Comparison of ENCODE assay signal across 8 mouse cellular contexts in the genomic region with DNA sequence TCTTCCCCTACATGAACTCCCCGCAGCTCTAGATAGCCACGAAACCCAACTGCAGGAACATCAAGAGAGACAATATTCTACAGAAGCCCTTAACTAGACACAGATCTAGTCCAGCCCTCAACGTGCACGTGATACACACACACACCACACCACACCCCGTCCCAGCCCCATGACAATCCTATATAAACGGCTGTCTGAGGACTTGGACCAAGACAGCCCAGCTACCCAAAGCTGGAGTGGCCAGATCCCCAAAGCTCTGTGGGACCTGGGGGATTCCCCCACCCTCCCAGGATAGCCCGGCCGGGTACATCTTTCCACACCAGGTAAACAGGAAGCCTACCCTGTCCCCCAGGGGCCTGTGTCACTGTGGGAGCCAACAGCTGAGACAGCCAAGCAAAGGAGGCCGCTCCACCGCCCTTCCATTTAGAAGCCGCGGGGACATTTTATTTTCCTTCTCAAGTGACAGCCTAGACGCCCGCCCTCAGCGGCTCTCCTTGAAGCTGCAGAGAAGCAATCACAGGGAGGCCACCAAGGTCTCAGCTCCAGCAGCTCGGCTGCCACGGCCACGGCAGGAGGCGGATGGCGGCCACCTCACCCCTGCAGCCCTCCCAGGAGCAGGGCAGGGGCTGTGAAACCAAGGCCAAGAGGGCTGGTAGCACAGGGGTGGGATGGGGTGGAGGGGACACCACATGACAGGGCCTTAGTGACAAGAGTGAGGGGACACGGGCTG. TPM values are rescaled to one million over a fixed set of nuclear protein-coding genes. Genes with fewer than 3 reads are reported as not detected.
DNase-seq lines count a peak whose midpoint lies in the region; ATAC-seq lines count a peak whose summit lies in the region.

No protein-coding gene starts in this region.

- 7% methylated on average over 21 of the region's 21 CpGs for WGBS in kidney, embryonic 15.5 days

- H3K4me3 ChIP-seq in kidney, embryonic 15.5 days (replicated peaks): no peak overlapping the region
- H3K4me3 ChIP-seq in megakaryocyte, embryonic 14.5 days (replicated peaks): peak overlapping the region; percentile 56

- H3K27ac ChIP-seq in kidney, embryonic 15.5 days: peak overlapping the region; percentile 86

- peaks cover 99% of the 10 kb centered on the region for H3K4me1 ChIP-seq in kidney, embryonic 15.5 days
- peaks cover 81% of the 10 kb centered on the region for H3K4me1 ChIP-seq in megakaryocyte, embryonic 14.5 days

- peak; percentile 33 for ATAC-seq in kidney, embryonic 15.5 days (replicated peaks; ENCODE audit: low FRiP score)

- DNase-seq in cerebellum, postnatal 10 days: peak; percentile 62 to 70
- DNase-seq in cerebellum, adult 8-10 months: no peak
- peak; percentile 71 for DNase-seq in adrenal gland, postnatal 25 days
- peak; percentile 59 to 63 for DNase-seq in gastrocnemius, postnatal 36 days
- DNase-seq in spleen, postnatal 14 days (ENCODE audit: low spot score in 2 of 2): peak; percentile 27 to 36
- no peak for DNase-seq in testis, postnatal 10 days (ENCODE audit: low spot score)

- peak overlapping the region; percentile 47 for H3K4me2 ChIP-seq in kidney, embryonic 15.5 days

- no peaks in the 10 kb centered on the region for H3K9me3 ChIP-seq in kidney, embryonic 15.5 days (replicated peaks)
- no peaks in the 10 kb centered on the region for H3K9me3 ChIP-seq in megakaryocyte, embryonic 14.5 days

- no peaks in the 10 kb centered on the region for H3K27me3 ChIP-seq in kidney, embryonic 15.5 days
- peaks cover 47% of the 10 kb centered on the region for H3K27me3 ChIP-seq in megakaryocyte, embryonic 14.5 days (replicated peaks)

- no peaks in the 10 kb centered on the region for H3K36me3 ChIP-seq in kidney, embryonic 15.5 days
- peaks cover 2% of the 10 kb centered on the region for H3K36me3 ChIP-seq in megakaryocyte, embryonic 14.5 days (replicated peaks; ENCODE audit: low read length)

- intact Hi-C loops in gastrocnemius, postnatal 36 days (cut with DNase I): no loop called here

- no peak overlapping the region; the same call in 1 of the 2 replicates for H3K9ac ChIP-seq in kidney, embryonic 15.5 days

RNA-seq across cellular contexts. Expression of gene Ncor2, which starts 20.6 kb away (rescaled TPM):
- 316 and 358 TPM in 2 replicates for total RNA-seq in adrenal gland, postnatal 25 days (2021)
- total RNA-seq in gastrocnemius, postnatal 36 days (2021): 100 to 1,000 TPM; 102 to 112 TPM
- 27.5 and 28.8 TPM in 2 replicates for polyA plus RNA-seq in kidney, embryonic 15.5 days (2015; fragmentation: Nextera tagmentation; extraction: Ambion mirVana)
- 103 and 109 TPM in 2 replicates for polyA plus RNA-seq in megakaryocyte, embryonic 14.5 days (2012; ENCODE audit: insufficient read depth, low replicate concordance)

Comparison
In these comparisons a context has a peak if more than half of its experiments do, and no peak if none do; other contexts are left out.
1. DNase-seq: peak in cerebellum, postnatal 10 days (2 of 2), adrenal gland, postnatal 25 days (single experiment), gastrocnemius, postnatal 36 days (2 of 2) and spleen, postnatal 14 days (2 of 2); none in cerebellum, adult 8-10 months (single experiment) and testis, postnatal 10 days (single experiment).